Mouse (Mus musculus): Measurements from ENCODE around the gene Bbs1. TPM values are rescaled to one million over a fixed set of nuclear protein-coding genes. Genes with fewer than 3 reads are reported as not detected.

Gene Bbs1
- 1 to 10 TPM in 1 of 2 experiments, under 1 TPM in 1; 0.71 to 3.0 TPM for polyA plus RNA-seq (2017; shearing (Covaris generic))

DNA sequence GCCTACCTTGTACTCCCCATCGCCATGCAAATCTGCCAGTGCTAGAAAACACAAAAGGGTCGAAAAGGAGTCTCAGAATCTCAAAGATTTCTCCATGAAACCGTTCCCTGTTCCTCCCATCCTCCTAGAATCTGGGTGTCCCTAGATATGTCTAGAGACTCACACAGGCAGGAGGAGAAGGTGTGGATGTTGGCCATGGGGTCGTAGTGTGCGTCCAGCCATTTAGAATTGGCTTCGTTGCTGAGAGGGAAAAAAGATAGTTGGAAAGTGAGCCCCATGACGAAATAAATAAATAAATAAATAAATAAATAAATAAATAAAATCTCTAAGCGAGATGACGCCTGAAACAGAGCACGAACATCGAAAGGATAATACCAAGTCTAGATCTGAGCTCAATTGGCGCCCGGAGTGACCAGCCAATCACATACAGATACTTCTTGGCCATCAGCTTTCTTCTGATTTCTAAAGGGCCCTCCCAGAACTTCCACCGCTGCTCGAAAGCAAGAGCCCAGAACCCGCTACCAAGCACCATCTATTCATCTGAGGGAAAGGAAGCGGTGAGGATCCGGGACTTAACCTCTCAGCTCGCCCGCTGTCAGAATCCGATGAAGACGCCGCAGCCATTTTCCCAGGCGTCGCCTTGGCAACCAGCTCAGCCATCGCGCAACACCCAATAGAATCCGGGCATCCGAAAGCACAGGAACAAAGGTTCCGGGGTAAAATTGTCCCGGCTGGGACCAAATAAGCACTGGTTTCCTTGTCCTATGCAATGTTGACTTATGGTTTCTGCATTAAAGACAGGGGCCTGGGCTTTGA is at the start of gene Bbs1:
Bbs1 (minus strand) TSS at position 650 of the 816 bp plus-strand sequence.

DNA sequence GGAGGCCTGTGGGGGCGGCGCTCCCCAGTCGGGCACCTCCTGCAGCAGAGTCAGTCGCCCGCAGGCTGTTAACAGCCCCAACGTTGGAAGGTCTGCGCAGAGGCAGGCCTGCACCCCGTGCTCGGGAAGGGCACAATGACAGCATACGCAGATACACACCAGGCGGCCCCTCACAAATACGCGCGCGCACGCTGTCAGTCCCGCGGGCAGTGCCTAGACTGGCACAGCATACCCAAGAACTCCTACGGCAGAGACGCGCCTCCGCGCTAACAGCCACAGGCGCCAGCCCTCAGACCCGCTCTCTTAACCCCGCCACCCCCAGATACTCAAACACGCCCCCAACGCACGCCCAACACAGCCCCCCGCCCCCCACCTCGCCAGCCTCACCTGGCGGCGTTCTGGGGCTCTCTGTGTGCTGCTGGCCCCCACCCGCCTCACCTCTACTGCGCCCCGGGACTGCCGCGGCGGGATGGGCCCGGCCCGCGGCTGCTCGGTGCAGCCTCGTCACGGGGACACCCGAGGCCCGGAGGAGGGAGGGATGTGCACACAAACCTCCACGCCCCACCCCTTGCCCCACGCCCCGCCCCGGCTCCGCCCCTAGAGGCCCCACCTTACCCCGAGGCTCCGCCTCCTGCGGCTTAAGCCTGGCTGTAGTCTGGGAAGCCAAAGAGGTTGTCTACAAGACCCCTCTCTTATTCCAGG is 36.3 kb upstream of the Bbs1 start, which contains the start of gene Peli3:
Peli3 (minus strand) TSS at position 577 of the 702 bp plus-strand sequence.

DNA sequence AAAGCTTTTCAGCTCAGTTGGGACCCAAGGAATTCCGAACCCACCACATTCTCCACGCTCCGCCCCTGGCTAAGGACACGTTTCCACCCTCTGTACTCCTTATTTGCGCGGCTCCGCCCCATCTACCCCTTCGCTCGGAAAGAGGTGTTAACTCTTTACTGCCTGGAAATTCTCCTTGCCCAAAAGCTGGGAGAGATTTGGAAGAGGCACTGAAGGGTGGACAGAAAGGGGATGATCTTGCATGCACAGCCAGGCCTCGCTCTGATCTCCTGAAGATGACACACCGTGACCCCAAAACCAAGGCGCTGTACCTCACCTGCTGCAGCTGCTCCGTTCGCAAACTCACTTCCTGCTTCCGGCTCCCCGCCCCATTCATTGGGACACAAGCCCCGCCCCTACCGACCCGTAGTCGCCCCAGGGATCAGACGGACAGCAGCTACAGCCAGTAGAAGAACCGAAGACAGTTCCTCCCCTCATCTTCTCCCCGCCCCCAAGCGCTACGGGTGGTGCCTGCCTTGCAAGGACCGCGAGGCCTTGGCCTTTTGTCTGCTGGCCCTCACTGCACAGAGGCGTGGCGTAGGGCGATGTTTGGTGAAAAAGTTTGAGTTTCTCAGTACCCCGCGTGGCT is 21.6 kb upstream of the Bbs1 start, which contains the start of gene Dpp3:
Dpp3 (minus strand) TSS at position 384 of the 628 bp plus-strand sequence.

DNA sequence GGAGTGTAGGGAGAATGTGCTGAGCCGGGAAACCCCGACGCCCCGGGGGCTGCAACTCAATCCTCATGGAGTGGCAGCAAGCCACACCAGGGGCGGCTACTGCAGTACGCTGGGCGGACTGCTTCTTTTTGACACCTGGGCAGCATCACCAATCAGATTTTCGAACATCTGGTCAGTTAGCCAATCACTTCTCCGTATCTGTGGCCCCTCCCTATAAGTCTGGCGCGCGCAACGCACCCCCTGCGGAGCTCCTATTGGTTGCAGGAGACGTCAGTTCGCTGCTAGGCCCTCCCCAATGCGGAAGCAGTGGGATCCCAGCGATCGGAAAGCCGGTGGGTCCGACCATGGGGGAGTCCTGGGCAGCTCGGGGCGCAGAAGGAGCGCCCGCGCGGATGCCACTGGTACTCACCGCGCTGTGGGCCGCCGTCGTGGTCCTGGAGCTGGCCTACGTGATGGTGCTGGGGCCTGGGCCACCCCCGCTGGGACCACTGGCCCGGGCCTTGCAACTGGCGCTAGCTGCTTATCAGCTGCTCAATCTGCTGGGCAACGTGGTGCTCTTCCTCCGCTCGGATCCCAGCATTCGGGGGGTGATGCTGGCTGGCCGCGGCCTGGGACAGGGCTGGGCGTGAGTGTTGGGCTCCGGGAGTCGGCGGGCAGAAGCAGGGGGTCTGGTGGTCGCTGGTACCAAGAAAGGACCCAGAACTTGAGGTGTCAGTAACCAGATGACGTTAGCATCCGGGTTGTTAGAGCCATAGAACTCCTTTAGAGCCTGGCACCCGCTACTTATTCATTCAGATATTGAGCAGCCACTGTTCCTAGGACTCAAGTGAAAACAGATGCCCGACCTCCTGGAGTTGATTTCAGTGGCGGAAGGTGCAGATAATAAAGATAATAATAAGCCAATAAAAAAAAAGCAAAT is 27.8 kb downstream of the Bbs1 start, which contains the start of gene Zdhhc24:
Zdhhc24 (plus strand) TSS at position 264 of the 919 bp plus-strand sequence.

DNA sequence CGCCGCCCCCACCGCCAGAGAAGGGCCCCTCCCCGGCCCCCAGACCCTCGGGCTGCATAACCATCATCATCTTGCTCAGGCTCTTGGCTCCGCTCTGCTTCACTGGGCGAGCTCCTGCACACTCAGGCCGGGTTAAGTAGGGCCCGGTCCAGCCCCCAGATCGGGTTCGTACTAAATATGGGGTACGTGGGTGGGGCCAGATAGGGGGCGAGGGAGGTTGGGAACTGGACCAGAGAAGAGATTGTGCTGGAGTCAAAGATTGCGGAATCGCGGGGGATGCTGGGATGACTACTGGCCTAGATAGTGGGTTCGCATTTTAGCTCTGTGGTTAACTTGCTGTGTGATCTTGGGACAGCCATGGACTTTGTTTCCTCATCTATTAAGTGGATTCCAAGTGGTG is 28.6 kb downstream of the Bbs1 start, which contains the start of gene Actn3:
Actn3 (minus strand) TSS at position 125 of the 400 bp plus-strand sequence.

DNA sequence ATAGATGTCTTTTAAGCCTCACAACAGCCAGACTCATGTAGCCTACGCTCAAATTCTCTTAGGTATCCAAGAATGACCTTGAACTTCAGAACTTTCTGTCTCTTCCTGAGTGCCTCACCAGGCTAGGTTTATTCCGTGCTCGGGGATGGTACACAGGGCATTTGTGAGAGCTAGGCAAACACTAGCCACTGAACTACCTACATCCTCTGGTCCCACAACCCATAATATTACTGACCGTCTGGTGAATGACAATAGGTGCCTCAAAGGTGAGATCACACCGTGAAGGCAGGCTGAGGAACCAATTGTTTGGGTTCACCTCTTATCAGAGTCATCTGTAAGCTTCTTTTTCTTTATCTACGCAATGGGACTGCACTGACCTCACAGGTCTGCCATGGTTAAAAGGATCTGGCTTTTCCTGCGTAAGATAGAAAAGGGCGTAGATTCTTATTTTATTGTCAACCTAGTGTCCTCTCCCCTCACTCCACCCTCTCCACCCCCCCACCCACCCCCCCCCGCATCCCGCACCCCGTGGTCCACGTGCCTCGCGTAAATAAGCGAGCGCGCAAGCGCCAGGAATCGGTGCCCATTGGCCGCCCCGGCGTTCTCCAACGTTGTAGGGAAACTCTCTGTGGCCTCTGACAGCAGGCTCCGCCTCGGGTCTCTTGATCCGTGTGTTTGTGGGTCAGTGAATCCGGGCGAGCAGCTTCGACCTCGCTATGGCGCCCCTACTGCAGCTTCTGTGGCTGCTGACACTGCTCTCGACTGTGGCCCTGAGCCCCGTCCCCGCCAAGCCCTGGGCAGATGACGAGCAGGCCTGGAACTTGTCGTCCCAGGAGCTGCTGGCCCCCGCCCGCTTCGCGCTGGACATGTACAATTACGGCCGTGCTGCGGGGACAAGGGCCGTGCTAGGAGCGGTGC is 51.6 kb downstream of the Bbs1 start, which contains the start of gene Ctsf:
Ctsf (plus strand) TSS at position 579 of the 918 bp plus-strand sequence.

DNA sequence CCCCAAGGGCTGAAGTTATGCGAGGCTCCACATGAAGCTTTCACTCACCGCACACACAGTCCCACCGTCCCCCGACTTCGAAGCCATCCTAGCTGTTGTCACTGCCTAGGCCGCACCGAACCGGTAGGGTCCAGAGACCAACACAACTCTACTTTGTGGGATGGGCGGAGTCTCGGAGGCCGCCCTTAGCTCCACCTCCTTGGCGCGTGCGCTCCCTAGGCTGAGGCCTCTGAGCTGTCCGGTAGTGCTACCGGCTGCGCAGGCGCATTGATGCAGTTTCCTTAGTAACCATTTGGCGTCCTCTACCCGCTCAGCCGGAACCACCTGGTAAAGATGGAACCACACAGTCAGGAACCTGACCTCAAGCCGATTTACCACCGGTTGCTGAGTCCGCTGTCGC is 67.3 kb downstream of the Bbs1 start, which contains the start of the genes Ccs and Ccdc87:
Ccs (minus strand) TSS at position 184 of the 400 bp plus-strand sequence.
Ccdc87 (plus strand) TSS at position 218 of the 400 bp plus-strand sequence.

Other genes starting within 250 kb of the Bbs1 start
- gene Gm960, start 208.0 kb downstream of the Bbs1 start, polyA plus RNA-seq (2017; shearing (Covaris generic)): 1 to 10 TPM; 1.8 to 4.5 TPM
- gene Sptbn2, start 195.5 kb downstream of the Bbs1 start, polyA plus RNA-seq (2017; shearing (Covaris generic)): under 1 TPM; 0.40 to 0.84 TPM
- gene Rbm4b, start 150.1 kb downstream of the Bbs1 start, polyA plus RNA-seq (2017; shearing (Covaris generic)): 10 to 100 TPM; 40.8 to 47.0 TPM
- 10 to 100 TPM; 49.9 to 54.0 TPM for gene Rbm4, start 112.7 kb downstream of the Bbs1 start, polyA plus RNA-seq (2017; shearing (Covaris generic))
- gene Gm21992, start 95.0 kb downstream of the Bbs1 start, polyA plus RNA-seq (2017; shearing (Covaris generic)): 10 to 100 TPM; 24.9 to 30.4 TPM
- 10 to 100 TPM; 61.5 to 84.0 TPM for gene Rbm14, start 95.0 kb downstream of the Bbs1 start, polyA plus RNA-seq (2017; shearing (Covaris generic))
- 100 to 1,000 TPM in 1 of 2 experiments, 10 to 100 TPM in 1; 72.7 to 120 TPM for gene Ccs, start 67.3 kb downstream of the Bbs1 start, polyA plus RNA-seq (2017; shearing (Covaris generic))
- under 1 TPM in 1 of 2 experiments, not detected in 1; 0.55 TPM for gene Ccdc87, start 67.3 kb downstream of the Bbs1 start, polyA plus RNA-seq (2017; shearing (Covaris generic))
- gene Ctsf, start 51.5 kb downstream of the Bbs1 start, polyA plus RNA-seq (2017; shearing (Covaris generic)): 1 to 10 TPM; 4.1 to 6.0 TPM
- under 1 TPM in 1 of 2 experiments, not detected in 1; 0.11 TPM for gene Actn3, start 28.7 kb downstream of the Bbs1 start, polyA plus RNA-seq (2017; shearing (Covaris generic))
- gene Zdhhc24, start 28.0 kb downstream of the Bbs1 start, polyA plus RNA-seq (2017; shearing (Covaris generic)): 1 to 10 TPM; 5.0 to 9.9 TPM
- 100 to 1,000 TPM in 1 of 2 experiments, 10 to 100 TPM in 1; 93.7 to 123 TPM for gene Dpp3, start 21.7 kb upstream of the Bbs1 start, polyA plus RNA-seq (2017; shearing (Covaris generic))
- 1 to 10 TPM in 1 of 2 experiments, under 1 TPM in 1; 0.70 to 1.9 TPM for gene Peli3, start 36.5 kb upstream of the Bbs1 start, polyA plus RNA-seq (2017; shearing (Covaris generic))
- 10 to 100 TPM; 60.3 to 63.9 TPM for gene Mrpl11, start 55.5 kb upstream of the Bbs1 start, polyA plus RNA-seq (2017; shearing (Covaris generic))
- 1 to 10 TPM; 1.3 to 1.7 TPM for gene Npas4, start 83.7 kb upstream of the Bbs1 start, polyA plus RNA-seq (2017; shearing (Covaris generic))
- 1 to 10 TPM; 3.4 TPM for gene Slc29a2, start 117.2 kb upstream of the Bbs1 start, polyA plus RNA-seq (2017; shearing (Covaris generic))
- gene B4gat1, start 132.2 kb upstream of the Bbs1 start, polyA plus RNA-seq (2017; shearing (Covaris generic)): 10 to 100 TPM; 13.6 to 15.6 TPM
- gene AC124502.3, start 132.3 kb upstream of the Bbs1 start, polyA plus RNA-seq (2017; shearing (Covaris generic)): 1 to 10 TPM; 2.4 to 8.5 TPM
- 100 to 1,000 TPM; 103 to 106 TPM for gene Brms1, start 134.7 kb upstream of the Bbs1 start, polyA plus RNA-seq (2017; shearing (Covaris generic))
- under 1 TPM in 1 of 2 experiments, not detected in 1; 0.08 TPM for gene Rin1, start 143.9 kb upstream of the Bbs1 start, polyA plus RNA-seq (2017; shearing (Covaris generic))
- not detected for gene Cd248, start 161.4 kb upstream of the Bbs1 start, polyA plus RNA-seq (2017; shearing (Covaris generic))
- under 1 TPM; 0.31 to 0.84 TPM for gene Tmem151a, start 178.9 kb upstream of the Bbs1 start, polyA plus RNA-seq (2017; shearing (Covaris generic))
- 10 to 100 TPM; 59.7 to 66.6 TPM for gene Yif1a, start 181.9 kb upstream of the Bbs1 start, polyA plus RNA-seq (2017; shearing (Covaris generic))
- gene Cnih2, start 191.9 kb upstream of the Bbs1 start, polyA plus RNA-seq (2017; shearing (Covaris generic)): 1 to 10 TPM; 2.7 to 5.6 TPM
- gene Rab1b, start 200.4 kb upstream of the Bbs1 start, polyA plus RNA-seq (2017; shearing (Covaris generic)): 100 to 1,000 TPM; 187 to 249 TPM
- 1 to 10 TPM; 5.0 to 8.7 TPM for gene Klc2, start 211.9 kb upstream of the Bbs1 start, polyA plus RNA-seq (2017; shearing (Covaris generic))

Measured in inflammation-experienced regulatory T-cells (primary cell).